Mouse (Mus musculus) cerebral cortex, adult 2 months (tissue): ENCODE results near the gene Magea10.

Experiments used
- WGBS: fragments of 180-500 bp; shearing (Covaris S2); methylation state at CpG from one replicate; pipeline ENCODE4 v1.1.7; 2018; 5-methylcytosine and 5-hydroxymethylcytosine counted together

Gene Magea10

DNA sequence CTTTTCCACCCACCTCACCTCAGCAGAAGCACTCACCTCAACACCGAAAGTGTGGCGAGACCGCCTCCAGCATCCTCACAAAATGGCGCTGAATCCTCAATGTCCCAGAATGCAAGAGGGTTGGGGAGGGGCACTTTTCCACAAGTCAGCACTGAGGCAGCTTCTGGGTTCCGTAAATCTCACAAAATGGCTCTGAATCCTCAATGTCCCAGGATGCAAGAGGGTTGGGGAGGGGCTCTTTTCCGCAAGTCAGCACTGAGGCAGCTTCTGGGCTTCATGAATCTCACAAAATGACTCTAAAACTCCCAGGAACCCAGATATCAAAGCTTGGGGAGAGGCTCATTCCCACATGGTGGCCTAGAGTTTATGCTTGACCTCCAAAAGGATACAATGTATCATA, at the start of gene Magea10:
TSS of gene Magea10 (minus strand) at position 101 of the 400 bp plus-strand sequence.
- 93% methylated on average over 6 of the region's 6 CpGs for WGBS

DNA sequence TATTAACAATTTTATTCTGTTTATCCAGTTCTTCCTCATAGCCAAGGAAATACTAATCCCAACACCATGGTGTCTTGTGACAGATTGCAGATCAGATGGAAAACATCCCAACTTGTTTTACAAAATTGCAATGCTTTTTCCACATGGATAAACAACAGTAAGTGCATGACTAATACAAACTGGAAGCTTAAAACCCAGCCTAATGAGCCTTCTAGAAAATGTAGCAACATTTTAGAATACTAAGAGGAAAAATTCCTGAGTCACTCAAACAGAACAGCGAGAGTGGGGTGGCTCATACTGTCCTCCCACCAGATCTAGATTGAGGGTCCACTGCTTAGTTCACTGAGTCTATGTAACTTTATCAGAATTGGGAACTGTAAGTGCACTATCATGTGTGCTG, 4.7 kb downstream of the Magea10 start:
- WGBS: 70% methylated on average over 1 of the region's 1 CpGs
